Mouse (Mus musculus): Measurements from ENCODE around the gene Ccl22. TPM values are rescaled to one million over a fixed set of nuclear protein-coding genes. Genes with fewer than 3 reads are reported as not detected.

Gene Ccl22
- polyA plus RNA-seq, 1 experiment = not detected

DNA sequence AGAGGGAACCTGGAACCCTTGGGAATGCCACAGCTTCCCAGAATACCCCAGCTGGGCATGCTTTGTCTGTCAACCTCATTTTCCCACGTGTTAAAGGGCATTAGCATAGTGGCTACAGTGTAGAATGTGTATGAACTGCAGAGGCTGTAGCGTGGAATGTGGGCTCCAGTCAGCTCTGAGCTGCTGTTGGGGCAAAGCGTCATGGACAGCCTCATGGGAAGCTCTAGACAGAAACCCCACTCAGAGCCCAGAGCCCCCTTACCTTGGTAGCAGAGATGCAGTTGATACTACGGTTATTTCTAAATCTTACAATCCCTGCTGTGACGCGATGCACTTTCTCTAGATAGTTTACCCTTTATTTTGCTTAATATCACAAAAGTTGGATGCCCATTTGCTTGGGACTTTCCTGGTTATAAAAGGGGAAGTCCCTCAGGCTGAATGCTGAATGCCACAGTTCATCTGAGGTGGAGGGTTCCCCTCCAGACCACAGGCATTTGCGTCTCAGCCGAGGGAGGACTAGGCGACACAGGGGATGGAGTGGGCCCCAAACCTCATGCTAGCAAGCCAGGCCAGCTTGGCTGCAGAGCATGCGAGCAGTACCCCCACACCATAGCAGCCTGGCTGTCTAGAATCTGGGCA is 33.6 kb downstream of the Ccl22 start:
- TF ChIP-seq MAX (IDR thresholded peaks at IDR 0.05; ENCODE audit: low read depth) (no peak), CEBPB (IDR thresholded peaks at IDR 0.05; ENCODE audit: insufficient read depth, poor library complexity, severe bottlenecking) (no peak), E2F4 (IDR thresholded peaks at IDR 0.05; ENCODE audit: insufficient read depth) (no peak), MYOD1 (IDR thresholded peaks at IDR 0.05; ENCODE audit: control insufficient read depth in 1 of 3, insufficient read length in 2 of 3, low read depth in 2 of 3) (no peak), REST (IDR thresholded peaks at IDR 0.05; ENCODE audit: insufficient read depth, insufficient read length) (no peak), MYOG (IDR thresholded peaks at IDR 0.05; ENCODE audit: control insufficient read depth in 1 of 3, insufficient read depth in 1 of 3, insufficient read length in 2 of 3, low read depth in 2 of 3) (no peak), POLR2AphosphoS2 (IDR thresholded peaks at IDR 0.05; ENCODE audit: insufficient read length, low read depth) (no peak), POLR2A (IDR thresholded peaks at IDR 0.05; ENCODE audit: insufficient read length, low read depth) (no peak), USF1 (IDR thresholded peaks at IDR 0.05; ENCODE audit: low read depth) (no peak), TCF12 (IDR thresholded peaks at IDR 0.05; ENCODE audit: insufficient read depth, poor library complexity, severe bottlenecking) (no peak), TCF3 (IDR thresholded peaks at IDR 0.05; ENCODE audit: insufficient read length, low read depth) (no peak), SRF (IDR thresholded peaks at IDR 0.05; ENCODE audit: control insufficient read depth, insufficient read length, low read depth) (no peak)
- Histone ChIP-seq H3K36me3 (ENCODE audit: control insufficient read depth, insufficient read depth) (no peaks in the 10 kb centered on the region), H3K27me3 (ENCODE audit: control insufficient read depth, insufficient read depth, insufficient read length) (no peaks in the 10 kb centered on the region), H3K4me3 (no peak overlapping the region), H3K79me2 (ENCODE audit: control insufficient read depth, insufficient read depth) (no peaks in the 10 kb centered on the region), H3ac (ENCODE audit: control insufficient read depth, insufficient read length) (no peak overlapping the region), H3K4me2 (ENCODE audit: low read depth) (no peak overlapping the region)

DNA sequence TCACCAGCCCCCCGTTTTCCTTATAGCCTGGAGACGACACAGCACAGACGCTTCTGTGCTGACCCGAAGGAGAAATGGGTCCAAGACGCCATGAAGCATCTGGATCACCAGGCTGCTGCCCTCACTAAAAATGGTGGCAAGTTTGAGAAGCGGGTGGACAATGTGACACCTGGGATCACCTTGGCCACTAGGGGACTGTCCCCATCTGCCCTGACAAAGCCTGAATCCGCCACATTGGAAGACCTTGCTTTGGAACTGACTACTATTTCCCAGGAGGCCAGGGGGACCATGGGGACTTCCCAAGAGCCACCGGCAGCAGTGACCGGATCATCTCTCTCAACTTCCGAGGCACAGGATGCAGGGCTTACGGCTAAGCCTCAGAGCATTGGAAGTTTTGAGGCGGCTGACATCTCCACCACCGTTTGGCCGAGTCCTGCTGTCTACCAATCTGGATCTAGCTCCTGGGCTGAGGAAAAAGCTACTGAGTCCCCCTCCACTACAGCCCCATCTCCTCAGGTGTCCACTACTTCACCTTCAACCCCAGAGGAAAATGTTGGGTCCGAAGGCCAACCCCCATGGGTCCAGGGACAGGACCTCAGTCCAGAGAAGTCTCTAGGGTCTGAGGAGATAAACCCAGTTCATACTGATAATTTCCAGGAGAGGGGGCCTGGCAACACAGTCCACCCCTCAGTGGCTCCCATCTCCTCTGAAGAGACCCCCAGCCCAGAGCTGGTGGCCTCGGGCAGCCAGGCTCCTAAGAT is 34.3 kb downstream of the Ccl22 start:
- Histone ChIP-seq H3K36me3 (ENCODE audit: control insufficient read depth, insufficient read depth) (no peaks in the 10 kb centered on the region), H3K4me3 (no peak overlapping the region), H3K79me2 (ENCODE audit: control insufficient read depth, insufficient read depth) (no peaks in the 10 kb centered on the region), H3ac (ENCODE audit: control insufficient read depth, insufficient read length) (no peak overlapping the region), H3K27me3 (ENCODE audit: control insufficient read depth, insufficient read depth, insufficient read length) (no peaks in the 10 kb centered on the region), H3K4me2 (ENCODE audit: low read depth) (no peak overlapping the region)
- no peak for TF ChIP-seq USF1 (IDR thresholded peaks at IDR 0.05; ENCODE audit: low read depth)
- TF ChIP-seq E2F4 (IDR thresholded peaks at IDR 0.05; ENCODE audit: insufficient read depth) = no peak
- no peak for TF ChIP-seq POLR2AphosphoS2 (IDR thresholded peaks at IDR 0.05; ENCODE audit: insufficient read length, low read depth)
- no peak for TF ChIP-seq MYOD1 (IDR thresholded peaks at IDR 0.05; ENCODE audit: control insufficient read depth in 1 of 3, insufficient read length in 2 of 3, low read depth in 2 of 3)
- no peak for TF ChIP-seq POLR2A (IDR thresholded peaks at IDR 0.05; ENCODE audit: insufficient read length, low read depth)
- TF ChIP-seq SRF (IDR thresholded peaks at IDR 0.05; ENCODE audit: control insufficient read depth, insufficient read length, low read depth) = no peak
- no peak for TF ChIP-seq MYOG (IDR thresholded peaks at IDR 0.05; ENCODE audit: control insufficient read depth in 1 of 3, insufficient read depth in 1 of 3, insufficient read length in 2 of 3, low read depth in 2 of 3)
- TF ChIP-seq TCF12 (IDR thresholded peaks at IDR 0.05; ENCODE audit: insufficient read depth, poor library complexity, severe bottlenecking) = no peak
- TF ChIP-seq MAX (IDR thresholded peaks at IDR 0.05; ENCODE audit: low read depth) = no peak
- no peak for TF ChIP-seq TCF3 (IDR thresholded peaks at IDR 0.05; ENCODE audit: insufficient read length, low read depth)
- no peak for TF ChIP-seq REST (IDR thresholded peaks at IDR 0.05; ENCODE audit: insufficient read depth, insufficient read length)
- no peak for TF ChIP-seq CEBPB (IDR thresholded peaks at IDR 0.05; ENCODE audit: insufficient read depth, poor library complexity, severe bottlenecking)

DNA sequence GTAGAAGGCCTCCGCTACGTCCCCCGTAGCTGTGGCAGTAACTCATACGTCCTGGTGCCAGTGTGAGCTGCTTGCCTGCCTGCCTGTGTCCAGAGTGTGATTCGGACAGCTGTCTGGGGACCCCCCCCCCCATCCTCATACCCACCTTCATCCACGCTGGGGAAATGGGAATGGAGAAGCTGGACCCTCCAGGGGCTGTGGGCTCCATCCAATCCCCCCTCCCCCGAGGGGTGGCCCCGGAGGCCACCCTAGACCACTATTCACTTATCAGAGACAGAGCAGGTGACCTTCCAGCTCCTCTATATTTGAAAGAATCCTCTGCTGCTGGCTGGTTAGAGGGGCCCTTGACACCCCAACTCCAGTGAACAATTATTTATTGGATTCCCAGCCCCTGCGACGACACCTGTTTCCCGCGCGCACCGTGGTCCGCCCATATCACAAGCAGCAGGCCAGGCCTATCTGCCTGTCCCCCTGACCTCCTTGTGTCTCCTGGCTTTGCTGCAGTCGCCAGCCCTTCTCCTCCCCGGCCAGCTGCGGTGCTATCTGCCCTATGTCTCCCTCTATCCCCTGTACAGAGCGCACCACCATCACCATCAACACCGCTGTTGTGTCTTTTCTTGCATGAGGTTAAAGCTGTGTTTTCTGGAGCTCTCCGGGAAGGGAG is 35.2 kb downstream of the Ccl22 start:
- Histone ChIP-seq H3K36me3 (ENCODE audit: control insufficient read depth, insufficient read depth) (no peaks in the 10 kb centered on the region), H3ac (ENCODE audit: control insufficient read depth, insufficient read length) (no peak overlapping the region), H3K4me3 (no peak overlapping the region), H3K27me3 (ENCODE audit: control insufficient read depth, insufficient read depth, insufficient read length) (no peaks in the 10 kb centered on the region), H3K4me2 (ENCODE audit: low read depth) (no peak overlapping the region), H3K79me2 (ENCODE audit: control insufficient read depth, insufficient read depth) (no peaks in the 10 kb centered on the region)
- TF ChIP-seq POLR2AphosphoS2 (IDR thresholded peaks at IDR 0.05; ENCODE audit: insufficient read length, low read depth) (no peak), MAX (IDR thresholded peaks at IDR 0.05; ENCODE audit: low read depth) (no peak), E2F4 (IDR thresholded peaks at IDR 0.05; ENCODE audit: insufficient read depth) (no peak), USF1 (IDR thresholded peaks at IDR 0.05; ENCODE audit: low read depth) (no peak)

DNA sequence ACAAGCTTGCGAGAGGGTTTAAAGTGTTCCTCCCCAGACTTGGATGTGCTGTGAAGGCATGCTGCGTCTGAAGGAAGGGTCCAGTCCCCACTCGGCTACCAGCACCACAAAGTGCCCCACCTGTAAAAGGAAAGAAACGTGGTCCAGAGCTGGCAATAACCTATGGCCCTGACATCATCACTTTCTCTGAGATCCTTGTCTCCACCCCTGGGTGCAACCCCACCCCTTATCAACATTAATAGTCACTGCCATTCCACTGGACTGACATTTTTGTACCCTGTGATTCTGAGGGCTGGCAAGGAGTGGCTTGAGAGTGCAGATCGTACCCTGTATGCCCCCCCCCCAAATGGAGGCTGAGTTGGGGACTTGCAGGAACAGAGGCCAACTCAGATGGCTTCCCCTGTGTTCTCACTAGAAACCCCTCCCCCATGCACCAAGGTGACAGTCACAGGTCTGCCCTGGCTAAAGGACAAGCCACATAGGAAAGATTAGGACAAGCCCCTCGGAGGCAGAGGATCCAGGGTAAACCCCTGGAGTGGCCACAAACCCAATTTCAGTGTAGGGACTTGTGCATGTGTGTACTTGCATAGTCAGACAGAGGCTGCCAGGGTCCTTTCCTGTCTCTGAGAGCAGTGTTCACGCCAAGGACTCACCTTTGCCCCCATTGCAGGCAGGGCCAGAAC is 35.9 kb downstream of the Ccl22 start:
- Histone ChIP-seq H3K4me2 (ENCODE audit: low read depth) (no peak overlapping the region), H3ac (ENCODE audit: control insufficient read depth, insufficient read length) (no peak overlapping the region), H3K4me3 (no peak overlapping the region), H3K27me3 (ENCODE audit: control insufficient read depth, insufficient read depth, insufficient read length) (no peaks in the 10 kb centered on the region), H3K79me2 (ENCODE audit: control insufficient read depth, insufficient read depth) (no peaks in the 10 kb centered on the region), H3K36me3 (ENCODE audit: control insufficient read depth, insufficient read depth) (no peaks in the 10 kb centered on the region)
- no peak for TF ChIP-seq E2F4 (IDR thresholded peaks at IDR 0.05; ENCODE audit: insufficient read depth)
- TF ChIP-seq MYOD1 (IDR thresholded peaks at IDR 0.05; ENCODE audit: control insufficient read depth in 1 of 3, insufficient read length in 2 of 3, low read depth in 2 of 3) = no peak
- TF ChIP-seq CEBPB (IDR thresholded peaks at IDR 0.05; ENCODE audit: insufficient read depth, poor library complexity, severe bottlenecking) = no peak
- no peak for TF ChIP-seq MYOG (IDR thresholded peaks at IDR 0.05; ENCODE audit: control insufficient read depth in 1 of 3, insufficient read depth in 1 of 3, insufficient read length in 2 of 3, low read depth in 2 of 3)
- no peak for TF ChIP-seq POLR2A (IDR thresholded peaks at IDR 0.05; ENCODE audit: insufficient read length, low read depth)
- no peak for TF ChIP-seq POLR2AphosphoS2 (IDR thresholded peaks at IDR 0.05; ENCODE audit: insufficient read length, low read depth)
- TF ChIP-seq USF1 (IDR thresholded peaks at IDR 0.05; ENCODE audit: low read depth) = no peak
- TF ChIP-seq REST (IDR thresholded peaks at IDR 0.05; ENCODE audit: insufficient read depth, insufficient read length) = no peak
- no peak for TF ChIP-seq MAX (IDR thresholded peaks at IDR 0.05; ENCODE audit: low read depth)
- TF ChIP-seq TCF12 (IDR thresholded peaks at IDR 0.05; ENCODE audit: insufficient read depth, poor library complexity, severe bottlenecking) = no peak
- no peak for TF ChIP-seq SRF (IDR thresholded peaks at IDR 0.05; ENCODE audit: control insufficient read depth, insufficient read length, low read depth)
- no peak for TF ChIP-seq TCF3 (IDR thresholded peaks at IDR 0.05; ENCODE audit: insufficient read length, low read depth)
